Mouse (Mus musculus): ENCODE results near the gene Plcb4. TPM values are rescaled to one million over a fixed set of nuclear protein-coding genes. Genes with fewer than 3 reads are reported as not detected.

Gene Plcb4
- polyA plus RNA-seq, 1 experiment: 3.7 TPM

GRCm38 (mm10) chr2:135823690-135824089 is 164.9 kb downstream of the Plcb4 start:
- WGBS: 67% methylated on average over 1 of the region's 1 CpGs
- Histone ChIP-seq H3K27me3 (ENCODE audit: control insufficient read depth, insufficient read depth, low read length) (no peaks in the 10 kb centered on the region), H3K4me1 (replicated peaks; ENCODE audit: control insufficient read depth, insufficient read depth, low read length) (no peaks in the 10 kb centered on the region), H3K36me3 (ENCODE audit: control insufficient read depth, insufficient read depth, low read length) (no peaks in the 10 kb centered on the region), H3K4me3 (ENCODE audit: control insufficient read depth, insufficient read depth, low read length) (no peak overlapping the region), H3K27ac (ENCODE audit: control insufficient read depth, insufficient read depth, low read length) (no peak overlapping the region)
- DNase-seq: no peak
- TF ChIP-seq POLR2A (IDR thresholded peaks at IDR 0.05; ENCODE audit: control insufficient read depth, extremely low read depth, insufficient read depth, low read length, poor library complexity) (no peak), CTCF (IDR thresholded peaks at IDR 0.05; ENCODE audit: borderline replicate concordance, control insufficient read depth, extremely low read depth, insufficient read depth, low read length, poor library complexity) (no peak)

- TF ChIP-seq POLR2A (IDR thresholded peaks at IDR 0.05; ENCODE audit: control insufficient read depth, extremely low read depth, insufficient read depth, low read length, poor library complexity): no peak
- no peak for TF ChIP-seq CTCF (IDR thresholded peaks at IDR 0.05; ENCODE audit: borderline replicate concordance, control insufficient read depth, extremely low read depth, insufficient read depth, low read length, poor library complexity)
- no peak overlapping the region for H3K4me3 ChIP-seq (ENCODE audit: control insufficient read depth, insufficient read depth, low read length)
- no peak overlapping the region for H3K27ac ChIP-seq (ENCODE audit: control insufficient read depth, insufficient read depth, low read length)
- WGBS: 94% methylated on average over 1 of the region's 1 CpGs
- H3K4me1 ChIP-seq (replicated peaks; ENCODE audit: control insufficient read depth, insufficient read depth, low read length): no peaks in the 10 kb centered on the region
- no peaks in the 10 kb centered on the region for H3K36me3 ChIP-seq (ENCODE audit: control insufficient read depth, insufficient read depth, low read length)
- no peak for DNase-seq
- no peaks in the 10 kb centered on the region for H3K27me3 ChIP-seq (ENCODE audit: control insufficient read depth, insufficient read depth, low read length)
Measured at GRCm38 (mm10) chr2:135824757-135825156, 165.9 kb downstream of the Plcb4 start.

- TF ChIP-seq POLR2A (IDR thresholded peaks at IDR 0.05; ENCODE audit: control insufficient read depth, extremely low read depth, insufficient read depth, low read length, poor library complexity): no peak
- no peak for TF ChIP-seq CTCF (IDR thresholded peaks at IDR 0.05; ENCODE audit: borderline replicate concordance, control insufficient read depth, extremely low read depth, insufficient read depth, low read length, poor library complexity)
Measured at GRCm38 (mm10) chr2:135825645-135826044, 166.8 kb downstream of the Plcb4 start.

GRCm38 (mm10) chr2:135826616-135827360 is 168.0 kb downstream of the Plcb4 start:
- H3K27ac ChIP-seq (ENCODE audit: control insufficient read depth, insufficient read depth, low read length): no peak overlapping the region
- H3K4me3 ChIP-seq (ENCODE audit: control insufficient read depth, insufficient read depth, low read length): no peak overlapping the region
- H3K36me3 ChIP-seq (ENCODE audit: control insufficient read depth, insufficient read depth, low read length): no peaks in the 10 kb centered on the region
- WGBS: 86% methylated on average over 3 of the region's 3 CpGs
- H3K4me1 ChIP-seq (replicated peaks; ENCODE audit: control insufficient read depth, insufficient read depth, low read length): no peaks in the 10 kb centered on the region
- DNase-seq: no peak
- TF ChIP-seq POLR2A (IDR thresholded peaks at IDR 0.05; ENCODE audit: control insufficient read depth, extremely low read depth, insufficient read depth, low read length, poor library complexity): no peak
- no peak for TF ChIP-seq CTCF (IDR thresholded peaks at IDR 0.05; ENCODE audit: borderline replicate concordance, control insufficient read depth, extremely low read depth, insufficient read depth, low read length, poor library complexity)
- H3K27me3 ChIP-seq (ENCODE audit: control insufficient read depth, insufficient read depth, low read length): no peaks in the 10 kb centered on the region

More at GRCm38 (mm10) chr2:135825645-135826044, 166.8 kb downstream of the Plcb4 start:
- no peaks in the 10 kb centered on the region for H3K27me3 ChIP-seq (ENCODE audit: control insufficient read depth, insufficient read depth, low read length)
- H3K4me1 ChIP-seq (replicated peaks; ENCODE audit: control insufficient read depth, insufficient read depth, low read length): no peaks in the 10 kb centered on the region
- WGBS: 94% methylated on average over 2 of the region's 2 CpGs
- no peaks in the 10 kb centered on the region for H3K36me3 ChIP-seq (ENCODE audit: control insufficient read depth, insufficient read depth, low read length)
- no peak overlapping the region for H3K4me3 ChIP-seq (ENCODE audit: control insufficient read depth, insufficient read depth, low read length)
- no peak overlapping the region for H3K27ac ChIP-seq (ENCODE audit: control insufficient read depth, insufficient read depth, low read length)
- no peak for DNase-seq

GRCm38 (mm10) chr2:135828446-135828845 is 169.6 kb downstream of the Plcb4 start:
- WGBS: 70% methylated on average over 2 of the region's 2 CpGs
- no peak for DNase-seq
- Histone ChIP-seq H3K27me3 (ENCODE audit: control insufficient read depth, insufficient read depth, low read length) (no peaks in the 10 kb centered on the region), H3K4me1 (replicated peaks; ENCODE audit: control insufficient read depth, insufficient read depth, low read length) (no peaks in the 10 kb centered on the region), H3K4me3 (ENCODE audit: control insufficient read depth, insufficient read depth, low read length) (no peak overlapping the region), H3K27ac (ENCODE audit: control insufficient read depth, insufficient read depth, low read length) (no peak overlapping the region), H3K36me3 (ENCODE audit: control insufficient read depth, insufficient read depth, low read length) (no peaks in the 10 kb centered on the region)
- TF ChIP-seq CTCF (IDR thresholded peaks at IDR 0.05; ENCODE audit: borderline replicate concordance, control insufficient read depth, extremely low read depth, insufficient read depth, low read length, poor library complexity) (no peak), POLR2A (IDR thresholded peaks at IDR 0.05; ENCODE audit: control insufficient read depth, extremely low read depth, insufficient read depth, low read length, poor library complexity) (no peak)

- Histone ChIP-seq H3K27me3 (ENCODE audit: control insufficient read depth, insufficient read depth, low read length) (no peaks in the 10 kb centered on the region), H3K36me3 (ENCODE audit: control insufficient read depth, insufficient read depth, low read length) (no peaks in the 10 kb centered on the region), H3K27ac (ENCODE audit: control insufficient read depth, insufficient read depth, low read length) (no peak overlapping the region), H3K4me1 (replicated peaks; ENCODE audit: control insufficient read depth, insufficient read depth, low read length) (no peaks in the 10 kb centered on the region), H3K4me3 (ENCODE audit: control insufficient read depth, insufficient read depth, low read length) (no peak overlapping the region)
- DNase-seq: no peak
- TF ChIP-seq POLR2A (IDR thresholded peaks at IDR 0.05; ENCODE audit: control insufficient read depth, extremely low read depth, insufficient read depth, low read length, poor library complexity) (no peak), CTCF (IDR thresholded peaks at IDR 0.05; ENCODE audit: borderline replicate concordance, control insufficient read depth, extremely low read depth, insufficient read depth, low read length, poor library complexity) (no peak)
- WGBS: 96% methylated on average over 3 of the region's 3 CpGs
Measured at GRCm38 (mm10) chr2:135833743-135834142, 174.9 kb downstream of the Plcb4 start.

All from thymus, adult 2 months (tissue).